Mouse (Mus musculus) MEL (cell line): Measurements from ENCODE around the gene Smarcd1.

Experiments used
- CHD2 ChIP-seq: IDR thresholded peaks from 2 replicates; pipeline ENCODE4 v1.6.1; 2011; ENCODE audit warnings: low read length, improper control_type of control experiment
- CTCF ChIP-seq, 3 experiments: IDR thresholded peaks in 2 of 3; conservative IDR thresholded peaks in 1 of 3; 2 replicates each; pipeline ENCODE4 v1.5.1; 2011 to 2012; ENCODE audit warnings: low read length in 3 of 3, low read depth in 2 of 3, mild to moderate bottlenecking in 2 of 3, improper control_type of control experiment in 1 of 3, inconsistent platforms in 1 of 3, mixed read lengths in 1 of 3, moderate library complexity in 1 of 3; ENCODE audit not compliant: control insufficient read depth in 1 of 3, insufficient read depth in 1 of 3, poor library complexity in 1 of 3, severe bottlenecking in 1 of 3
- EP300 ChIP-seq, 2 experiments: IDR thresholded peaks; 2 replicates each; pipeline ENCODE4 v1.6.1; 2011; ENCODE audit warnings: improper control_type of control experiment in 2 of 2, low read length in 2 of 2, low read depth in 1 of 2, mild to moderate bottlenecking in 1 of 2
- POLR2A ChIP-seq, 2 experiments: IDR thresholded peaks; 2 replicates each; pipeline ENCODE4 v1.6.1; 2011 to 2012; ENCODE audit warnings: low read length in 2 of 2, mild to moderate bottlenecking in 2 of 2, control low read depth in 1 of 2, improper control_type of control experiment in 1 of 2, low read depth in 1 of 2, moderate library complexity in 1 of 2; ENCODE audit not compliant: control insufficient read depth in 1 of 2, insufficient read depth in 1 of 2, poor library complexity in 1 of 2
- POLR2AphosphoS5 ChIP-seq: IDR thresholded peaks from 2 replicates; pipeline ENCODE4 v1.6.1; 2012; ENCODE audit warnings: low read depth, borderline replicate concordance, mild to moderate bottlenecking, inconsistent platforms, low read length, moderate library complexity, mixed read lengths
- USF2 ChIP-seq, 2 experiments: IDR thresholded peaks; 2 replicates each; pipeline ENCODE4 v1.6.1; 2011 to 2012; ENCODE audit warnings: improper control_type of control experiment in 2 of 2, low read length in 2 of 2, borderline replicate concordance in 1 of 2, inconsistent platforms in 1 of 2, low read depth in 1 of 2, mild to moderate bottlenecking in 1 of 2; ENCODE audit not compliant: insufficient read depth in 1 of 2
- ZC3H11A ChIP-seq: IDR thresholded peaks from 2 replicates; pipeline ENCODE4 v1.6.1; 2012; ENCODE audit warnings: low read depth, mild to moderate bottlenecking, inconsistent platforms, low read length, improper control_type of control experiment

DNA sequence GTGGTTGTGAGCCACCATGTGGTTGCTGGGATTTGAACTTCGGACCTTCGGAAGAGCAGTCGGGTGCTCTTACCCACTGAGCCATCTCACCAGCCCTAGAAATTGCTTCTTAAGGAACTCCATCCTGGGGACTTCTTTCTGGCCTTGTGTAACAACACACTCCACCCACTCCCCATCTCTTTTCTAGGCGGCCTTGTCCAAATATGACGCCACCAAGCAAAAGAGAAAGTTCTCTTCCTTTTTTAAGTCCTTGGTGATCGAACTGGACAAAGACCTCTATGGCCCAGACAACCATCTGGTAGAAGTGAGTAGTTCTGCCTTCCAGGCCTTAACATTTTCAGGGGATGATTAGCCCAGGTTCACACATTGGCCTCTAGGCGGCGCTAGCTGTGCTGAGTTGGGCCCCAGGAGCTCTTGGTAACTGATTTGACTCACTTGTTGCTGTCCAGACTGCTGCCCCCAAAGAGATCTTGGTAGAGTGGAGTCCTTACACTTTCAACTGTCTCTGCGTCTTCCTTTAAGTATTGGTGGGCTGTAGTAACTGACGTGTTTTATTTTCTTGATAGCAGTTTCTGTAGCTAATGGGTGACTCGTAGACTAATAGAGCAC is 3.6 kb downstream of the Smarcd1 start, which contains the start of gene Gm17349:
- TF ChIP-seq CTCF (IDR thresholded peaks at IDR 0.05 in 2 of 3, conservative IDR thresholded peaks at IDR 0.05 in 1 of 3; ENCODE audit: control insufficient read depth in 1 of 3, insufficient read depth in 1 of 3, low read depth in 2 of 3, low read length in 3 of 3, poor library complexity in 1 of 3, severe bottlenecking in 1 of 3) (peak; percentile 95 to 99 (median 98)), ZC3H11A (peak; percentile 39), USF2 (IDR thresholded peaks at IDR 0.05; ENCODE audit: borderline replicate concordance in 1 of 2, insufficient read depth in 1 of 2, low read depth in 1 of 2, low read length in 2 of 2) (no peak), POLR2AphosphoS5 (no peak), POLR2A (IDR thresholded peaks at IDR 0.05; ENCODE audit: control insufficient read depth in 1 of 2, insufficient read depth in 1 of 2, low read depth in 1 of 2, low read length in 2 of 2, poor library complexity in 1 of 2) (no peak), EP300 (IDR thresholded peaks at IDR 0.05; ENCODE audit: low read depth in 1 of 2, low read length in 2 of 2) (no peak), CHD2 (no peak)
